Mouse (Mus musculus): ENCODE data around the gene Cypt2. TPM values are rescaled to one million over a fixed set of nuclear protein-coding genes. Genes with fewer than 3 reads are reported as not detected.

The Cypt2 gene
- not detected in 2 replicates for polyA plus RNA-seq (2015; fragmentation: Nextera tagmentation; extraction: Ambion mirVana)

GRCm38 (mm10) chrX:105499472-105499871 is at the start of gene Cypt2:
Cypt2 (plus strand) TSS chrX:105499772.

